Mouse (Mus musculus): ENCODE measurements around the gene Chrdl1.

- no peak for TF ChIP-seq CTCF (conservative IDR thresholded peaks at IDR 0.05; ENCODE audit: insufficient read depth, insufficient read length, low read depth, low read length)
- no peak for TF ChIP-seq POLR2A (IDR thresholded peaks at IDR 0.05; ENCODE audit: low read depth, low read length)
These were observed 57.4 kb downstream of the Chrdl1 start for GRCm38 (mm10) chrX:143336661-143337060.

All from kidney, adult 2 months (tissue).